Mouse (Mus musculus) regulatory T cell (primary cell): ENCODE measurements around the gene Dnajb2.
"Not testable (repeated sequence)": the region's sequence is repeated elsewhere in the genome, so short reads cannot be mapped to it uniquely, and the experiment has no call there.

Experiments used
- in situ Hi-C: fragments of 300-600 bp; cut with MboI, MseI; formaldehyde crosslinking; loops from one replicate; pipeline ENCODE4 v1.15.1; 2025; ENCODE audit warnings: high pct_unique_total_duplicates

Gene Dnajb2

GRCm38 (mm10) chr1:75218227-75219001 is 17.8 kb upstream of the Dnajb2 start:
- in situ Hi-C loops = loop anchor here (25.0 kb wide), 1 partner anchor 931 kb away; the partner anchor contains the start of genes Aamp, Gpbar1 and Pnkd

GRCm38 (mm10) chr1:75219078-75219477 is 17.1 kb upstream of the Dnajb2 start:
- in situ Hi-C loops = loop anchor here (25.0 kb wide), 1 partner anchor 932 kb away; the partner anchor contains the start of genes Aamp, Gpbar1 and Pnkd

DNA sequence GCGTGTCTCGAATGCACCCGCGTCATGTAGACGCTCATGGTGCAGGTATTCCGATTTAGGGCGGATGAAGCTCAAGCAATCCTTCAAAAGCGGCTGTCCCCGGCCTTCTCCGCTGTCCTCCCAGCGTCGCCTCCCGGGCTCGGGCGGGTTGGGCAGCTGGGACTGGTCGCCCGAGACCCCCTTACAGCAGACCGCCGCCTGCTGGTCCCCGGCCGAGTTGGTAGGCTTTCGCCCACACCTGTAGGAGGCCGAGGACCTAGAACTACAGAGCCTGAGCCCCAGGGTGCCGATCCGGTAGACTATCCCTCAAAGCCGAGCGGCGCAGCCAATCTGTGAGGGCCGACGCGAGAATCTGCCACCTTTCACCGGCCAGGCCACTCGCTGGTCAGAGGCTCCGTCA is 16.7 kb upstream of the Dnajb2 start, which contains the start of gene Tuba4a:
Gene Tuba4a, minus strand, starts transcription at position 335 of the 400 bp plus-strand sequence.
- in situ Hi-C loops = loop anchor here (25.0 kb wide), 1 partner anchor 932 kb away; the partner anchor contains the start of genes Aamp, Gpbar1 and Pnkd

DNA sequence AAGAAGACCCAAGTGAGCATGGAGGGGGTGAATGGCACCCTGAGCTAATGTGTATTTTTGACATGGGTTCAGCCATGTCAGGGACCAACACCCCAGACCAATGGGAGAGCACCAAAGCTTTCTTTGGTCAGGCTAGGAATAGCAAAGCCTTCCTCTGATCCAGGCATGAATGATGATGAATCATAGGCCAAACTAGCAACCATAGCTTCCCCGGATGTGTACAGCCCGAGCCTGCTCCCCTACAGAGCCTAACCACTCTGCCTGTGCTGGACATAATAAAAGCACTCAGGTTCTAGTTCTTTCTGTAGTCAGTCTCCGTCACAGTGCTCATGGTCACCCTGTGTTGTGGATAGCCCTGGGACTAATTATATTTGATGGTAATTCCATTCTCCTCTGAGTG is 14.7 kb upstream of the Dnajb2 start:
- in situ Hi-C loops = loop anchor here (25.0 kb wide), 1 partner anchor 934 kb away; the partner anchor contains the start of genes Aamp, Gpbar1 and Pnkd

GRCm38 (mm10) chr1:75222926-75223325 is 13.3 kb upstream of the Dnajb2 start:
- in situ Hi-C loops = loop anchor here (25.0 kb wide), 1 partner anchor 936 kb away; the partner anchor contains the start of genes Aamp, Gpbar1 and Pnkd

GRCm38 (mm10) chr1:75223532-75223931 is 12.7 kb upstream of the Dnajb2 start:
- in situ Hi-C loops = loop anchor here (25.0 kb wide), 1 partner anchor 936 kb away; the partner anchor contains the start of genes Aamp, Gpbar1 and Pnkd

DNA sequence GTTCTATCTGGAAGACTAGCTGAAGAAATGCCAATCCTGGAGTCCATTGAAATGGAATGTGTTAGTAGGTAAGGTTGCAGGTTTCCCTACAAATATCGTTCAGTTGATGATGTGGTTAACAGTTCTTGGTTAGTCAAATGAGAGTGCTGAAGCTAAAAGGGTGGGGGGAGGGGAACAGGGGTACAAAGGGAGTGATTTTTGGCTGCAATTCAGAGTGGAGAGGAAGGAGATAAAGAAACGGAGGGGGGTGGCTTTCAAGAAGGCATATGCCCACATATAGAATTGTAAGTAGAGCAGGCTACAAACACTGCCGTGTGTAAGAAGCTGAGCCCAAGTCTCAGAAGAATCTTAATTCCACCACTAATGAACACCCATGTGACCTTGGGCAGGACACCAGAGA is 10.7 kb upstream of the Dnajb2 start:
- in situ Hi-C loops = no loop called here

DNA sequence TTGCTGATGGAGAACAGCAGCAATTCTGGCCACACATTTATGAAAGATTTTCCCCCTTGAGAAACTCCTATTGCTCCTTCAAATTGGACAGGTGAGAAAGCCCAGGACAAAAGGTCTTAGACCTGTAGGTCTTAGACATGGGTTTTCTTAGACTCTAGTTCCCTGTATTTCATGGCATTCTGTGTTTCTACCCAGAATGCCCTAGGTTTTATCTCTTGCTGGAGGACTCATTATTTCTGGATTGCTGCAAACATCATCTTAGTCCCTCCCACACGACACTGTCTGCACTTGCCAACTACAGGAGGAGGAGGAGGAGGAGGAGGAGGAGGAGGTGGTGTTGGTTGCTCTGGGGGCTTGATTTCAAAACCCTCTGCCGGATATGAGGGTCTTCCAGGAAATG is 10.1 kb upstream of the Dnajb2 start:
- in situ Hi-C loops = no loop called here

- in situ Hi-C loops = no loop called here
Observed at GRCm38 (mm10) chr1:75227653-75228052, 8.6 kb upstream of the Dnajb2 start.

DNA sequence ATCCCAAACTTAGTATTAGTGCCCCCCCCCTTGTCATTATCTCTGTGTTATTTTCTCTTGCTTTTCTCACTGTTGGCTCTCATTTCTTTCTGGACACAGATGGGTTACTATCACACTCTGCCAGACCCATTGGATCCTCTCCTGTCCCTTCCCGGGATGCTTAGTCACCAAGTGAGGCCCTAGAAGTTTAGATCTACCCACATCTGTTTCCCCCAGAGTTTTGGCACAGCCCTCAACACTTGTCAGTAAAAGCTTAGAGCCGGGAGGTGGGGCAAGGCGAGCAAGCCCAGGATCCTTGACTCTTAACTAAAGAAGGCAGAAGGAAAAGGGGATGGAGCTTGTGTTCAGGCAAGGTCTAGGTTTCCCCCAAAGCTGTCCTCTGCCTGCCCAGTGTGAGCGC is 7.0 kb upstream of the Dnajb2 start:
- in situ Hi-C loops = no loop called here

GRCm38 (mm10) chr1:75230335-75230994 is 5.7 kb upstream of the Dnajb2 start:
- in situ Hi-C loops = no loop called here

DNA sequence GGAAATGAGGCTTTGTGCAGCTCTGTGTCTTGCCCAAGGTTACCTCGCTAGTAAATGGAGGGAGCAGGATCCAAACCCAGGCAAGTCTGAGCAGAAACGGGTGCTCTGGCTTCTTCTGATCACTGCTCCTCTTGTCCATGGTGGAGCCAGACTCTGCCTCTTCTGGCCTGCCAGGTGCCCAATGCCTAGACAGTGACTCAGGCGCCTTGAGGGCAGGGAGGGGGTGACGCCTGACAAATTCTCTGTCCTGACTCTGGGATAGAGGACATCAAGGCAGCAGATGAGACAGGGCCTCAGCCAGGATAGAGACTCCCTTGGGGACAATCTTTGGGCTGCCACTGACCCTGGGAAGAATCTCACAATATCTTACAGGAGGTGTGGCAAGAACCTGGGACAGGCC is 5.0 kb upstream of the Dnajb2 start:
- in situ Hi-C loops = no loop called here

- in situ Hi-C loops = no loop called here
Observed at GRCm38 (mm10) chr1:75231664-75232152, 4.5 kb upstream of the Dnajb2 start, which contains the start of gene A630095N17Rik. TSS of gene A630095N17Rik (minus strand) at chr1:75232102.

DNA sequence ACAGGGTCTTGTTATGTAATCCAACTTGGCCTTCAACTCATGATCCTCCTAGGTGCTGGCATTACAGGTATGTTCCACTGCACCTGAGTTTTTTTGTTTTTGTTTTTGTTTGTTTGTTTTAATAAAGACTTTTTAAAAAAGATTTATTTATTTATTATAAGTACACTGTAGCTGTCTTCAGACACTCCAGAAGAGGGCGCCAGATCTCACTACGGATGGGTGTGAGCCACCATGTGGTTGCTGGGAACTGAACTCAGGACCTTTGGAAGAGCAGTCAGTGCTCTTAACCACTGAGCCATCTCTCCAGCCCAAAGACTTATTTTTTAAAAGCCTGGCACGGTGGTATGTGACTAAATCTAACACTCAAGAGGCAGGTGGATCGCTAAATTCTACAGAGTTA is 3.7 kb upstream of the Dnajb2 start:
- in situ Hi-C loops = not testable (repeated sequence)

DNA sequence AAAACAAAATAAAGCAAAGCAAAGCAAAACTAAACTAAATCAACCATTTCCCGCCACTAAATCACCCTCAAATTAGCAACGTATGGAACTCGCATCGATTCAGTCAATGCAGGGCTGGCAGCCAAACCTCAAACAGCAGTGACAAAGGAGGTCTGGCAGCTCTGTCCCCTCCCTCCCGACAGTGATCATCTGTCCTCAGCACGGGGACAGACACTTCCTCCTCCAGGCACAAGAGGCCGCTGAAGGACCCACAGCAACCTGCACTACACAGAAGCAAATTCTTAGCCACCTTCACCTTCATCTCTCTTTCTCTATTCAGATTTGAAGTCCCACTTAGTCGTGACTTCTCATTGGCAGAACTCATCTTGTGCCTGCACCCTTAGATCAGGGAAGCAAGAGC is 1.6 kb upstream of the Dnajb2 start:
- in situ Hi-C loops = loop anchor here (5.0 kb wide), 1 partner anchor 78 kb away; no protein-coding TSS in a partner anchor

GRCm38 (mm10) chr1:75239591-75239990 is 3.4 kb downstream of the Dnajb2 start:
- in situ Hi-C loops = loop anchor here (5.0 kb wide), 1 partner anchor 73 kb away; no protein-coding TSS in a partner anchor

- in situ Hi-C loops = no loop called here
Observed at GRCm38 (mm10) chr1:75243411-75243810, 7.2 kb downstream of the Dnajb2 start.

- in situ Hi-C loops = no loop called here
Observed at GRCm38 (mm10) chr1:75244175-75244826, 8.1 kb downstream of the Dnajb2 start.

GRCm38 (mm10) chr1:75244836-75245235 is 8.6 kb downstream of the Dnajb2 start:
- in situ Hi-C loops = no loop called here

- in situ Hi-C loops = no loop called here
Observed at GRCm38 (mm10) chr1:75247071-75247930, 11.1 kb downstream of the Dnajb2 start.
